In the genomic region with DNA sequence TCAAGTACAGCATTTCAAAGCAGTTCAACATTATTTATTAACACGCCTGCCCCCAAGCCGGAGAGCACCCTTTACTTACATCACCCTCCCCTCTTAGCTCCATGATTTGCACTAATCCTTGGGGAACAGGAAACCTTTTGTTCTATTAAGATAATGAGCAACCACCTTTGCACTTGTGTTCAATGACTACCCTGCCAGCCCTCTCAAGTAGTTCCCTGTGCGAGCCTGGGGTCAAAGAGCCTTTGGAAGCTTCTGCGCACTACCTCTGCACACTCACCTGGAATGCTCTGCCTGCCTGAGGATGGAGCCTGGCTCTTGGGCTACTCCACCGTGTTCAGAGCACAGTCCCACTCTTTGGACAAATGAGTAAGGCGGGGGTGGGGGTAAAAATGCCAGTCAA, we compare ENCODE assay signal across 21 mouse cellular contexts.
A peak's percentile ranks its signal among the peaks of the same experiment; 100 is the strongest.
DNase-seq lines count a peak whose midpoint lies in the region; ATAC-seq and TF ChIP-seq lines count a peak whose summit lies in the region.
"Had no signal": no experiment of that assay in that cellular context is flagged by ENCODE, and none has a peak within 500 bp of the region (broad histone marks: within the 10 kb centered on the region; RNA-seq: fewer than 3 reads in every experiment).

No protein-coding gene starts in this region.

- 59% methylated on average over 6 of the region's 6 CpGs for WGBS in kidney, embryonic 14.5 days
- WGBS in lung, embryonic 15.5 days = 54% methylated on average over 6 of the region's 6 CpGs
- 70% methylated on average over 6 of the region's 6 CpGs for WGBS in intestine, embryonic 14.5 days
- WGBS in intestine, postnatal 0 days = 38% methylated on average over 6 of the region's 6 CpGs

- no peak for ATAC-seq in kidney, embryonic 14.5 days (ENCODE audit: low FRiP score, low TSS enrichment)
- peak; percentile 33; the same call in 1 of the 2 replicates for ATAC-seq in lung, embryonic 15.5 days (ENCODE audit: borderline replicate concordance, extremely low read depth, low FRiP score, low TSS enrichment)
- ATAC-seq in intestine, embryonic 14.5 days (replicated peaks; ENCODE audit: low FRiP score, low TSS enrichment, low read depth) = 0 out of 2 replicates have a peak, but pooled peaks have one; percentile 45
- ATAC-seq in intestine, postnatal 0 days = peak; percentile 92
- ATAC-seq: activated CD4-positive, CD25-positive, alpha-beta regulatory T cell, adult 4 months; forebrain, embryonic 13.5 days; forebrain, postnatal 0 days; Patski had no signal

- peaks cover 2% of the 10 kb centered on the region for H3K9me3 ChIP-seq in kidney, embryonic 14.5 days (ENCODE audit: control insufficient read depth, low read length)
- no peaks in the 10 kb centered on the region for H3K9me3 ChIP-seq in lung, embryonic 15.5 days
- H3K9me3 ChIP-seq in intestine, embryonic 14.5 days (ENCODE audit: control insufficient read depth, low read length) = no peaks in the 10 kb centered on the region
- H3K9me3 ChIP-seq in intestine, postnatal 0 days (ENCODE audit: control insufficient read depth) = no peaks in the 10 kb centered on the region
- H3K9me3 ChIP-seq: embryonic facial prominence, embryonic 13.5 days; forebrain, embryonic 13.5 days; heart, embryonic 15.5 days had no signal

- peak; percentile 30 for DNase-seq in kidney, adult 9 months
- DNase-seq in lung, postnatal 4 days = no peak
- no peak for DNase-seq in intestine, embryonic 14.5 days (ENCODE audit: low spot score)
- no peak for DNase-seq in Muller cell, postnatal 12 days (ENCODE audit: inconsistent ontology term)
- DNase-seq: adrenal gland, postnatal 14 days; cerebellum, adult 11-12 months; cerebellum, adult 9-10 months; cerebellum, postnatal 36 days; forebrain, postnatal 0 days; gastrocnemius, postnatal 14 days; heart, adult 2 months; heart, postnatal 14 days had no signal

- no peak overlapping the region for H3K27ac ChIP-seq in kidney, embryonic 14.5 days (ENCODE audit: low read depth, low read length)
- 0 out of 2 replicates have a peak overlapping the region, but pooled peaks have one; percentile 35 for H3K27ac ChIP-seq in lung, embryonic 15.5 days
- H3K27ac ChIP-seq in intestine, embryonic 14.5 days (ENCODE audit: low read depth) = no peak overlapping the region
- no peak overlapping the region for H3K27ac ChIP-seq in intestine, postnatal 0 days (ENCODE audit: low read depth, low read length)
- H3K27ac ChIP-seq: embryonic facial prominence, embryonic 13.5 days; forebrain, embryonic 13.5 days; heart, adult 2 months; heart, embryonic 15.5 days had no signal

- no peak overlapping the region for H3K9ac ChIP-seq in kidney, embryonic 14.5 days (ENCODE audit: low read depth, low read length)
- no peak overlapping the region for H3K9ac ChIP-seq in lung, embryonic 15.5 days
- no peak overlapping the region for H3K9ac ChIP-seq in intestine, embryonic 14.5 days (ENCODE audit: low read length)
- H3K9ac ChIP-seq in intestine, postnatal 0 days (ENCODE audit: low read depth, low read length) = no peak overlapping the region
- H3K9ac ChIP-seq: embryonic facial prominence, embryonic 13.5 days; forebrain, embryonic 13.5 days; forebrain, postnatal 0 days; heart, embryonic 15.5 days had no signal

- no peak for TF ChIP-seq CTCF in intestine, postnatal 0 days (IDR thresholded peaks at IDR 0.05; ENCODE audit: low read depth)

- H3K4me2 ChIP-seq in kidney, embryonic 14.5 days (replicated peaks; ENCODE audit: low read depth, low read length) = no peak overlapping the region
- no peak overlapping the region for H3K4me2 ChIP-seq in lung, embryonic 15.5 days
- no peak overlapping the region for H3K4me2 ChIP-seq in intestine, embryonic 14.5 days (ENCODE audit: low read length)
- H3K4me2 ChIP-seq in intestine, postnatal 0 days (replicated peaks; ENCODE audit: low read depth) = no peak overlapping the region
- H3K4me2 ChIP-seq: embryonic facial prominence, embryonic 13.5 days; forebrain, embryonic 13.5 days; heart, embryonic 11.5 days; heart, embryonic 15.5 days had no signal

- H3K36me3 ChIP-seq in kidney, embryonic 14.5 days (ENCODE audit: control insufficient read depth, insufficient read depth, low read length) = no peaks in the 10 kb centered on the region
- no peaks in the 10 kb centered on the region for H3K36me3 ChIP-seq in lung, embryonic 15.5 days
- no peaks in the 10 kb centered on the region for H3K36me3 ChIP-seq in intestine, embryonic 14.5 days (ENCODE audit: control insufficient read depth, insufficient read depth, low read length)
- no peaks in the 10 kb centered on the region for H3K36me3 ChIP-seq in intestine, postnatal 0 days (ENCODE audit: control insufficient read depth, insufficient read depth)
- H3K36me3 ChIP-seq: embryonic facial prominence, embryonic 13.5 days; heart, embryonic 15.5 days had no signal

- no peaks in the 10 kb centered on the region for H3K27me3 ChIP-seq in kidney, embryonic 14.5 days (ENCODE audit: control insufficient read depth, insufficient read depth, low read length)
- H3K27me3 ChIP-seq in lung, embryonic 15.5 days = no peaks in the 10 kb centered on the region
- no peaks in the 10 kb centered on the region for H3K27me3 ChIP-seq in intestine, embryonic 14.5 days (replicated peaks; ENCODE audit: control insufficient read depth, insufficient read depth, low read length)
- H3K27me3 ChIP-seq in intestine, postnatal 0 days (replicated peaks; ENCODE audit: control insufficient read depth, insufficient read depth, low read length) = no peaks in the 10 kb centered on the region
- H3K27me3 ChIP-seq: heart, embryonic 15.5 days; Patski had no signal

- H3K4me1 ChIP-seq in kidney, embryonic 14.5 days (ENCODE audit: control insufficient read depth, insufficient read depth, low read length) = peaks cover 23% of the 10 kb centered on the region
- H3K4me1 ChIP-seq in lung, embryonic 15.5 days = peaks cover 14% of the 10 kb centered on the region
- H3K4me1 ChIP-seq in intestine, embryonic 14.5 days (replicated peaks; ENCODE audit: control insufficient read depth, insufficient read depth, low read length) = peaks cover 8% of the 10 kb centered on the region
- H3K4me1 ChIP-seq in intestine, postnatal 0 days (replicated peaks; ENCODE audit: control insufficient read depth, insufficient read depth, low read length) = 0 out of 2 replicates have a peak, but pooled peaks cover 3% of the 10 kb centered on the region

- no peak overlapping the region for H3K4me3 ChIP-seq in kidney, embryonic 14.5 days (ENCODE audit: low read length)
- H3K4me3 ChIP-seq in lung, embryonic 15.5 days = no peak overlapping the region
- no peak overlapping the region for H3K4me3 ChIP-seq in intestine, embryonic 14.5 days (ENCODE audit: low read depth, low read length)
- H3K4me3 ChIP-seq in intestine, postnatal 0 days (ENCODE audit: low read depth, low read length) = no peak overlapping the region
- H3K4me3 ChIP-seq: embryonic facial prominence, embryonic 13.5 days; forebrain, embryonic 13.5 days; heart, adult 2 months; heart, embryonic 15.5 days had no signal
